Mouse (Mus musculus) midbrain, embryonic 13.5 days (tissue): Measurements from ENCODE around the gene Vmn1r62. TPM values are rescaled to one million over a fixed set of nuclear protein-coding genes. Genes with fewer than 3 reads are reported as not detected.
"Not testable (repeated sequence)": the region's sequence is repeated elsewhere in the genome, so short reads cannot be mapped to it uniquely, and the experiment has no call there.

Experiments
- ATAC-seq: fragments of 200-750 bp; cut with Nextera tagmentation; 2 replicates; pipeline ENCODE4 v1.8.0; 2017; ENCODE audit warnings: mild to moderate bottlenecking, moderate TSS enrichment, moderate library complexity
- H3K27ac ChIP-seq: fragments of 300-500 bp; sonication (generic); 2 replicates; pipeline ENCODE4 v1.5.1; 2015; ENCODE audit warnings: inconsistent platforms, mild to moderate bottlenecking, moderate library complexity
- H3K27me3 ChIP-seq: fragments of 300-500 bp; sonication (generic); 2 replicates; pipeline ENCODE4 v1.6.1; 2015; ENCODE audit warnings: mild to moderate bottlenecking, inconsistent platforms
- H3K36me3 ChIP-seq: fragments of 300-500 bp; sonication (generic); 2 replicates; pipeline ENCODE4 v1.6.1; 2015; ENCODE audit warnings: mild to moderate bottlenecking, inconsistent platforms
- H3K4me1 ChIP-seq: fragments of 300-500 bp; sonication (generic); replicated peaks from 2 replicates; pipeline ENCODE4 v1.6.1; 2015; ENCODE audit warnings: inconsistent platforms
- H3K4me2 ChIP-seq: fragments of 300-500 bp; sonication (generic); replicated peaks from 2 replicates; pipeline ENCODE4 v1.6.1; 2015; ENCODE audit warnings: moderate library complexity, mild to moderate bottlenecking, inconsistent platforms
- H3K4me3 ChIP-seq: fragments of 300-500 bp; sonication (generic); replicated peaks from 2 replicates; pipeline ENCODE4 v1.5.1; 2015; ENCODE audit warnings: mild to moderate bottlenecking, inconsistent platforms
- H3K9ac ChIP-seq: fragments of 300-500 bp; sonication (generic); replicated peaks from 2 replicates; pipeline ENCODE4 v1.6.1; 2015; ENCODE audit warnings: mild to moderate bottlenecking, inconsistent platforms
- H3K9me3 ChIP-seq: fragments of 300-500 bp; sonication (generic); 2 replicates; pipeline ENCODE4 v1.6.1; 2016; ENCODE audit warnings: mild to moderate bottlenecking, inconsistent platforms
- WGBS: fragments of 180-500 bp; shearing (Covaris S2); methylation state at CpG from one replicate; pipeline ENCODE4 v1.1.7; 2015; 5-methylcytosine and 5-hydroxymethylcytosine counted together
- polyA plus RNA-seq: library from polyadenylated mRNA; unstranded; fragments of >200 nt; fragmentation: Nextera tagmentation; extraction: Ambion mirVana; gene quantifications from 2 replicates; pipeline ENCODE4 v1.2.1, GENCODE M21; 2015

The Vmn1r62 gene
- polyA plus RNA-seq, result not detected in 2 replicates

GRCm38 (mm10) chr7:5673331-5673730 is at the start of gene Vmn1r62:
TSS of gene Vmn1r62 (plus strand) at chr7:5673631.
- H3K27me3 ChIP-seq, H3K4me3 ChIP-seq, H3K4me1 ChIP-seq, H3K4me2 ChIP-seq, H3K9me3 ChIP-seq, H3K9ac ChIP-seq, H3K27ac ChIP-seq, ATAC-seq, H3K36me3 ChIP-seq: not testable (repeated sequence)
- no CpG with 5 or more reads among the region's 1 CpGs for WGBS

Other genes starting within 250 kb of the Vmn1r62 start
- not detected in 2 replicates for gene Vmn1r59, start 216.9 kb upstream of the Vmn1r62 start, polyA plus RNA-seq
- gene Vmn2r28, start 179.7 kb upstream of the Vmn1r62 start, polyA plus RNA-seq, result not detected in 2 replicates
- gene Vmn1r60, start 126.3 kb upstream of the Vmn1r62 start, polyA plus RNA-seq, result not detected in 2 replicates
- not detected in 2 replicates for gene Vmn1r61, start 60.3 kb upstream of the Vmn1r62 start, polyA plus RNA-seq
- not detected in 2 replicates for gene Vmn1r63, start 131.8 kb downstream of the Vmn1r62 start, polyA plus RNA-seq
- gene Vmn1r64, start 210.9 kb downstream of the Vmn1r62 start, polyA plus RNA-seq, result not detected in 2 replicates